In the genomic region with DNA sequence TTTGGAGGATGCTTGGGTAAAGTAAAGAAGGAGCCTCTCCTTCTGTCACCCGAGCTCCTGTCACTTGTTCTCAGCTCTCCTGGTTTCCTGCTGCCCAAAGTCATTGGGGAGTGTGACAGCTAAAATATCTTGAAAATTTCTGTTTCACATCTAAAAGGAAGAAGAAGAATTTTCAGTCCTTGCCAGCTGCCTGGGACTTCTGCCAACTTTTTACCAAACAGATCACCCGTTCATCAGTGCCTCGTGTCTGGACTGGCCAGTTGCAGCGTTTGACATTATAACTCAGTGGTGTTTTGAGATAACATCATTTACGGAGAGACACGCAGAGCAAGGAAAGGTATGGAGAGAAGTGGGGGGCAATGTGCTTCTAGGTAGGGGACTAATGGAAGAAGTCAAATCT, we compare ENCODE assay signal across 9 mouse cellular contexts. TPM values are rescaled to one million over a fixed set of nuclear protein-coding genes. Genes with fewer than 3 reads are reported as not detected.
DNase-seq lines count a peak whose midpoint lies in the region; ATAC-seq and TF ChIP-seq lines count a peak whose summit lies in the region.
"Had no signal": no experiment of that assay in that cellular context is flagged by ENCODE, and none has a peak within 500 bp of the region (broad histone marks: within the 10 kb centered on the region; RNA-seq: fewer than 3 reads in every experiment).

No protein-coding gene starts in this region.

- DNase-seq in cerebellum, adult 8-10 months = peak; percentile 15
- no peak for DNase-seq in cerebellum, adult 9-11 months
- DNase-seq in liver, adult 2 months (ENCODE audit: extremely low read depth, low read depth, low spot score) = peak; percentile 42
- no peak for DNase-seq in liver
- peak; percentile 54 for DNase-seq in adrenal gland, adult 8-10 months
- peak; percentile 19 to 43 for DNase-seq in heart, postnatal 10 days
- no peak for DNase-seq in testis, postnatal 10 days (ENCODE audit: low spot score)

- H3K79me2 ChIP-seq in liver, adult 2 months (ENCODE audit: control insufficient read depth, insufficient read depth, low read length) = no peaks in the 10 kb centered on the region

- WGBS in liver, adult 2 months = 37% methylated on average over 6 of the region's 6 CpGs

- TF ChIP-seq CTCF in liver, adult 2 months (IDR thresholded peaks at IDR 0.05; ENCODE audit: low read depth, low read length) = no peak

- no peak overlapping the region for H3K9ac ChIP-seq in liver, adult 2 months (ENCODE audit: low read depth, low read length)
- H3K9ac ChIP-seq: neural tube, embryonic 13.5 days had no signal

- no peak overlapping the region for H3K27ac ChIP-seq in liver, adult 2 months (replicated peaks; ENCODE audit: insufficient read depth, low read depth, low read length)
- H3K27ac ChIP-seq: neural tube, embryonic 13.5 days had no signal

- H3K27me3 ChIP-seq in liver, adult 2 months (ENCODE audit: control insufficient read depth, insufficient read depth, low read length) = no peaks in the 10 kb centered on the region
- H3K27me3 ChIP-seq: neural tube, embryonic 13.5 days had no signal

- no peaks in the 10 kb centered on the region for H3K4me1 ChIP-seq in liver, adult 2 months (ENCODE audit: control insufficient read depth, insufficient read depth, low read length)
- H3K4me1 ChIP-seq: neural tube, embryonic 13.5 days had no signal

- H3K36me3 ChIP-seq in liver, adult 2 months (ENCODE audit: control insufficient read depth, insufficient read depth, low read length) = peaks cover 58% of the 10 kb centered on the region

- intact Hi-C loops in heart, postnatal 10 days (cut with DNase I) = no loop called here

- no peak for TF ChIP-seq POLR2A in liver, adult 2 months (IDR thresholded peaks at IDR 0.05; ENCODE audit: extremely low read depth, insufficient read depth, low read length)

- no peak for ATAC-seq in megakaryocyte, adult 5-6 weeks (ENCODE audit: poor library complexity, severe bottlenecking)

- no peak overlapping the region for H3K4me3 ChIP-seq in liver, adult 2 months (ENCODE audit: insufficient read depth, low read depth, low read length)
- H3K4me3 ChIP-seq: neural tube, embryonic 13.5 days had no signal

RNA-seq across cellular contexts. Expression of gene Myo3b, which starts 20.7 kb away (rescaled TPM):
- not detected in 2 replicates for total RNA-seq in liver, adult 2 months (2014; rRNA removed)
- polyA plus RNA-seq in liver, adult 2 months (2012; rRNA removed) = not detected in 2 replicates
- total RNA-seq in adrenal gland, adult 8-10 months (2022) = under 1 TPM in 1 of 4 experiments, not detected in 3; 0.09 TPM
- total RNA-seq in heart, postnatal 10 days (2021) = under 1 TPM in 1 of 2 experiments, not detected in 1; 0.12 TPM
- 0.05 TPM in 1 of 2 replicates, not detected in the other for total RNA-seq in megakaryocyte, adult 5-6 weeks (2015)
- total RNA-seq in megakaryocyte, adult 5-6 weeks (2017) = 0.07 TPM in 1 of 2 replicates, not detected in the other

Comparison
In these comparisons a context has a peak if more than half of its experiments do, and no peak if none do; other contexts are left out.
1. DNase-seq: peak in cerebellum, adult 8-10 months (single experiment), liver, adult 2 months (single experiment), adrenal gland, adult 8-10 months (single experiment) and heart, postnatal 10 days (2 of 2); none in cerebellum, adult 9-11 months (single experiment), liver (single experiment) and testis, postnatal 10 days (single experiment).